Comparison of ENCODE assay signal across 10 mouse cellular contexts in genomic region chr9:67573683-67573979, GRCm38 (mm10). TPM values are rescaled to one million over a fixed set of nuclear protein-coding genes. Genes with fewer than 3 reads are reported as not detected.
A peak's percentile ranks its signal among the peaks of the same experiment; 100 is the strongest.
DNase-seq lines count a peak whose midpoint lies in the region; ATAC-seq and TF ChIP-seq lines count a peak whose summit lies in the region.
"Had no signal": no experiment of that assay in that cellular context is flagged by ENCODE, and none has a peak within 500 bp of the region (broad histone marks: within the 10 kb centered on the region; RNA-seq: fewer than 3 reads in every experiment).

No protein-coding gene starts in this region.

- no peak for TF ChIP-seq CTCF in gastrocnemius, adult 2 months (IDR thresholded peaks at IDR 0.05)
- no peak for TF ChIP-seq CTCF in stomach, postnatal 0 days (IDR thresholded peaks at IDR 0.05; ENCODE audit: low read depth)

- DNase-seq in gastrocnemius, adult 2 months, result no peak
- no peak for DNase-seq in gastrocnemius, postnatal 10 days
- no peak for DNase-seq in stomach, postnatal 0 days (ENCODE audit: low spot score)
- no peak for DNase-seq in hindbrain, embryonic 14.5 days (ENCODE audit: low spot score)
- peak; percentile 21 for DNase-seq in retina, embryonic 14.5 days (ENCODE audit: low spot score)
- DNase-seq in adrenal gland, postnatal 10 days, result no peak
- no peak for DNase-seq in natural killer cell, adult 2 months (ENCODE audit: low spot score in 2 of 2)
- DNase-seq: B cell, adult 2 months had no signal

- no peak for TF ChIP-seq EP300 in stomach, postnatal 0 days (optimal IDR thresholded peaks at IDR 0.05)

- WGBS in stomach, embryonic 15.5 days, result 44% methylated on average over 3 of the region's 3 CpGs
- 47% methylated on average over 3 of the region's 3 CpGs for WGBS in stomach, postnatal 0 days
- WGBS in hindbrain, embryonic 14.5 days, result 43% methylated on average over 3 of the region's 3 CpGs

- no peaks in the 10 kb centered on the region for H3K9me3 ChIP-seq in stomach, embryonic 15.5 days
- no peaks in the 10 kb centered on the region for H3K9me3 ChIP-seq in stomach, postnatal 0 days (ENCODE audit: control insufficient read depth, low read length)
- H3K9me3 ChIP-seq in hindbrain, embryonic 14.5 days (ENCODE audit: control insufficient read depth, low read length), result no peaks in the 10 kb centered on the region

- no peak overlapping the region for H3K4me3 ChIP-seq in gastrocnemius, adult 2 months
- H3K4me3 ChIP-seq in stomach, embryonic 15.5 days (replicated peaks), result no peak overlapping the region
- no peak overlapping the region for H3K4me3 ChIP-seq in stomach, postnatal 0 days (ENCODE audit: low read depth, low read length)
- H3K4me3 ChIP-seq in hindbrain, embryonic 14.5 days (replicated peaks; ENCODE audit: low read length), result no peak overlapping the region

- no peaks in the 10 kb centered on the region for H3K27me3 ChIP-seq in stomach, embryonic 15.5 days (replicated peaks)
- no peaks in the 10 kb centered on the region for H3K27me3 ChIP-seq in stomach, postnatal 0 days (ENCODE audit: control insufficient read depth, insufficient read depth, low read length)
- H3K27me3 ChIP-seq in hindbrain, embryonic 14.5 days (ENCODE audit: control insufficient read depth, insufficient read depth, low read length), result no peaks in the 10 kb centered on the region

- peak overlapping the region; percentile 46 for H3K27ac ChIP-seq in gastrocnemius, adult 2 months
- peak overlapping the region; percentile 26; the same call in 1 of the 2 replicates for H3K27ac ChIP-seq in stomach, embryonic 15.5 days
- no peak overlapping the region for H3K27ac ChIP-seq in stomach, postnatal 0 days (replicated peaks)
- peak overlapping the region; percentile 15; the same call in 1 of the 2 replicates for H3K27ac ChIP-seq in hindbrain, embryonic 14.5 days
- H3K27ac ChIP-seq: kidney, postnatal 0 days had no signal

- H3K36me3 ChIP-seq in stomach, embryonic 15.5 days, result no peaks in the 10 kb centered on the region
- H3K36me3 ChIP-seq in stomach, postnatal 0 days (ENCODE audit: control insufficient read depth, insufficient read depth, low read length), result no peaks in the 10 kb centered on the region
- H3K36me3 ChIP-seq in hindbrain, embryonic 14.5 days (replicated peaks; ENCODE audit: control insufficient read depth, insufficient read depth), result no peaks in the 10 kb centered on the region

- no peak overlapping the region for H3K4me2 ChIP-seq in stomach, embryonic 15.5 days
- no peak overlapping the region for H3K4me2 ChIP-seq in stomach, postnatal 0 days (replicated peaks; ENCODE audit: low read depth)
- H3K4me2 ChIP-seq in hindbrain, embryonic 14.5 days (replicated peaks), result peak overlapping the region; percentile 20

- no peak for ATAC-seq in stomach, embryonic 15.5 days (ENCODE audit: insufficient read depth, low FRiP score, low read depth)
- no peak for ATAC-seq in stomach, postnatal 0 days (ENCODE audit: low FRiP score, low TSS enrichment)
- 0 out of 2 replicates have a peak, but pooled peaks have one; percentile 24 for ATAC-seq in hindbrain, embryonic 14.5 days (ENCODE audit: low FRiP score)

- intact Hi-C loops in gastrocnemius, adult 2 months (cut with DNase I), result no loop called here

- H3K9ac ChIP-seq in stomach, embryonic 15.5 days, result no peak overlapping the region
- H3K9ac ChIP-seq in stomach, postnatal 0 days (ENCODE audit: low read length), result no peak overlapping the region
- no peak overlapping the region for H3K9ac ChIP-seq in hindbrain, embryonic 14.5 days

- H3K4me1 ChIP-seq in stomach, embryonic 15.5 days, result peaks cover 11% of the 10 kb centered on the region
- H3K4me1 ChIP-seq in stomach, postnatal 0 days (replicated peaks; ENCODE audit: control insufficient read depth, insufficient read depth), result no peaks in the 10 kb centered on the region
- H3K4me1 ChIP-seq in hindbrain, embryonic 14.5 days (replicated peaks; ENCODE audit: control insufficient read depth, insufficient read depth, low read length), result peaks cover 24% of the 10 kb centered on the region

RNA-seq across cellular contexts. Expression of gene Tln2, which starts 14.1 kb away (rescaled TPM):
- total RNA-seq in gastrocnemius, adult 2 months (2021), result 10 to 100 TPM; 82.5 to 83.1 TPM
- 100 to 1,000 TPM; 111 to 132 TPM for total RNA-seq in gastrocnemius, postnatal 10 days (2021)
- 32.6 and 34.2 TPM in 2 replicates for polyA plus RNA-seq in stomach, embryonic 15.5 days (2015; fragmentation: Nextera tagmentation; extraction: Ambion mirVana)
- polyA plus RNA-seq in stomach, postnatal 0 days (2015; fragmentation: Nextera tagmentation; extraction: Ambion mirVana), result 14.3 and 17.5 TPM in 2 replicates
- 38.3 and 41.5 TPM in 2 replicates for polyA plus RNA-seq in hindbrain, embryonic 14.5 days (2014; fragmentation: Nextera tagmentation; extraction: Ambion mirVana)
- total RNA-seq in adrenal gland, postnatal 10 days (2021), result 10 to 100 TPM; 22.6 to 40.1 TPM
